Mouse (Mus musculus): ENCODE results near the gene 4930564D02Rik.

GRCm38 (mm10) chr3:105043746-105044145 is 22.9 kb upstream of the 4930564D02Rik start:
- no peak for TF ChIP-seq CTCF (IDR thresholded peaks at IDR 0.05; ENCODE audit: low read depth)
- TF ChIP-seq EP300 (IDR thresholded peaks at IDR 0.05; ENCODE audit: low read depth) = no peak
